Mouse (Mus musculus) frontal cortex, postnatal 25 days (tissue): ENCODE measurements around the gene Ror1.

Source experiments
- DNase-seq, 2 experiments: peaks; one replicate each; pipeline ENCODE4 v3.0.0; 2022; ENCODE audit warnings: low spot score in 2 of 2

Gene Ror1

GRCm38 (mm10) chr4:100488447-100488846 lies 392.9 kb downstream of the Ror1 start:
- DNase-seq, result no peak
